Mouse (Mus musculus) liver (tissue): Measurements from ENCODE around the gene Plekha5.

ENCODE experiments used
- DNase-seq: peaks from one replicate; pipeline ENCODE4 v3.0.0-alpha.2; 2020; ENCODE audit warnings: mixed read lengths

Gene Plekha5

GRCm38 (mm10) chr6:140423846-140424200 is at the start of gene Plekha5:
Plekha5 (plus strand) TSS chr6:140424054.
- peak; percentile 67 for DNase-seq

GRCm38 (mm10) chr6:140375671-140376070 is 48.2 kb upstream of the Plekha5 start:
- DNase-seq: no peak

- no peak for DNase-seq
Measured at GRCm38 (mm10) chr6:140380588-140380987, 43.3 kb upstream of the Plekha5 start.

- DNase-seq: no peak
Measured at GRCm38 (mm10) chr6:140381162-140381561, 42.7 kb upstream of the Plekha5 start.

- DNase-seq: no peak
Measured at GRCm38 (mm10) chr6:140383580-140384400, 40.1 kb upstream of the Plekha5 start.

- DNase-seq: no peak
Measured at GRCm38 (mm10) chr6:140396687-140397086, 27.2 kb upstream of the Plekha5 start.

- DNase-seq: no peak
Measured at GRCm38 (mm10) chr6:140402766-140403310, 21.0 kb upstream of the Plekha5 start.

- no peak for DNase-seq
Measured at GRCm38 (mm10) chr6:140411996-140412395, 11.9 kb upstream of the Plekha5 start.

- DNase-seq: no peak
Measured at GRCm38 (mm10) chr6:140423041-140423845, 611 bp upstream of the Plekha5 start.

GRCm38 (mm10) chr6:140424201-140424990 is 542 bp downstream of the Plekha5 start:
- peak; percentile 18 for DNase-seq

GRCm38 (mm10) chr6:140424991-140425361 is 1.1 kb downstream of the Plekha5 start:
- DNase-seq: peak; percentile 9

- no peak for DNase-seq
Measured at GRCm38 (mm10) chr6:140429236-140429635, 5.4 kb downstream of the Plekha5 start.

GRCm38 (mm10) chr6:140432363-140432762 is 8.5 kb downstream of the Plekha5 start:
- DNase-seq: no peak

- peak; percentile 65 for DNase-seq
Measured at GRCm38 (mm10) chr6:140443374-140443773, 19.5 kb downstream of the Plekha5 start.

- DNase-seq: no peak
Measured at GRCm38 (mm10) chr6:140444147-140444546, 20.3 kb downstream of the Plekha5 start.

- DNase-seq: no peak
Measured at GRCm38 (mm10) chr6:140444855-140445465, 21.1 kb downstream of the Plekha5 start.

GRCm38 (mm10) chr6:140448010-140448739 is 24.3 kb downstream of the Plekha5 start:
- no peak for DNase-seq

GRCm38 (mm10) chr6:140450693-140451092 is 26.8 kb downstream of the Plekha5 start:
- no peak for DNase-seq

GRCm38 (mm10) chr6:140452736-140453135 is 28.9 kb downstream of the Plekha5 start:
- no peak for DNase-seq

GRCm38 (mm10) chr6:140453454-140453853 is 29.6 kb downstream of the Plekha5 start:
- DNase-seq: no peak

GRCm38 (mm10) chr6:140454388-140454787 is 30.5 kb downstream of the Plekha5 start:
- DNase-seq: no peak

- DNase-seq: no peak
Measured at GRCm38 (mm10) chr6:140455851-140456250, 32.0 kb downstream of the Plekha5 start.
